Mouse (Mus musculus) c-Kit-positive CD71-positive TER-119-negative erythroid progenitor cells, embryonic 14.5 days (primary cell): ENCODE results near the gene Rnf38.
A peak's percentile ranks its signal among the peaks of the same experiment; 100 is the strongest.

ENCODE experiments used
- DNase-seq: peaks from one replicate; pipeline ENCODE4 v3.0.0-alpha.2; 2013; ENCODE audit warnings: low read depth

The Rnf38 gene

DNA sequence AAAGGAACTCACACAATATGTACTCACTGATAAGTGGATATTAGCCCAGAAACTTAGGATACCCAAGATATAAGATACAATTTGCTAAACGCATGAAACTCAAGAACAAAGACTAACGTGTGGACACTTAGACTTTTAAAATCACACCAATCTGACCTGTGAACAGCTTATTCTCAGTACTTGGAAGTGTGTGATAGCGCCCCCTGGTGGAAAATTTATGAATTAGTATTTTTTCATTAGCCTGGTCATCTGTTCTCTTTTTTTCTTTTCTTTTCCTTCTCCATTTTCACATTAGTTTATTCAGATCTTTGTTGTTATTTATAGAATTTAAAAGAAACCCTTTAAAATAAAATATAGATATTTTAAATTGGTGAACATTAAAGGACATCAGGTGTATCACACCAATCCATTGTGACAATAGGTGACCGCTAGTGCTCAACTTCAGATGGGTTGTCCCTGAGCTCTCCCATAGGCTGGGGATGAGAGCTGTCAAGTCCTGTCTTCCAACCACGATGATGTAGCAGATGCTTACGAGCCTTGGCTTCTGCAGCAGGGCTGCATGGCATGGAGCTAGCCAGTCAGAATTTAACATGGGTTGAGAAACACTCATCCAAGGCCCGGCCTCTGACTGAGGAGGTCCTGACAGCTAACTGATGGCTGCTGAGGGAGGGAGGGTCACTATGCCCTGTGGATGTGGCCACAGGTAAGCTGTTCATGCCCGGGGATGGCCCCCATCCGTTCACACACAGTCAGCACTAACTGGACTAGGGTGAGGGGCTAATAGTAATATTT, 114.0 kb downstream of the Rnf38 start:
- DNase-seq, result peak; percentile 46

DNA sequence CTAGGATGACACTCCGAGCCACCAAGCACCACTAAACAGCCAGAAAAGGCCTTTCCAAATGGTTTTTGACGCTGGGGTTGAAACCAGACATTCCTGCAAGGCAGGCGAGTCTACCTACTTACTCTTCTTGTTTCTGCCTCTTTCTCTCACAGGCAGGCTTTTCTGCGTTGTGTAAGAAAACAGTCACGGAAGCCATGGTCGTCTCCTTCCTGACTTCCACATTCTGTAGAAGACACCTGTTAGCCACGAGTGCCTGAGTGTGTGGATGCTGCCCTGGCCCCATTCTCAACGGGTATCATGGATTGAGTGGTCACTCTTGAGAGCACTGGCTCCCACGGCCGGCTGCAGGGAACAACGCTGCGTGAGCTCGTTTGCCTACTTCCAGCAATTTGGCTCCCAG, 118.5 kb downstream of the Rnf38 start:
- no peak for DNase-seq

DNA sequence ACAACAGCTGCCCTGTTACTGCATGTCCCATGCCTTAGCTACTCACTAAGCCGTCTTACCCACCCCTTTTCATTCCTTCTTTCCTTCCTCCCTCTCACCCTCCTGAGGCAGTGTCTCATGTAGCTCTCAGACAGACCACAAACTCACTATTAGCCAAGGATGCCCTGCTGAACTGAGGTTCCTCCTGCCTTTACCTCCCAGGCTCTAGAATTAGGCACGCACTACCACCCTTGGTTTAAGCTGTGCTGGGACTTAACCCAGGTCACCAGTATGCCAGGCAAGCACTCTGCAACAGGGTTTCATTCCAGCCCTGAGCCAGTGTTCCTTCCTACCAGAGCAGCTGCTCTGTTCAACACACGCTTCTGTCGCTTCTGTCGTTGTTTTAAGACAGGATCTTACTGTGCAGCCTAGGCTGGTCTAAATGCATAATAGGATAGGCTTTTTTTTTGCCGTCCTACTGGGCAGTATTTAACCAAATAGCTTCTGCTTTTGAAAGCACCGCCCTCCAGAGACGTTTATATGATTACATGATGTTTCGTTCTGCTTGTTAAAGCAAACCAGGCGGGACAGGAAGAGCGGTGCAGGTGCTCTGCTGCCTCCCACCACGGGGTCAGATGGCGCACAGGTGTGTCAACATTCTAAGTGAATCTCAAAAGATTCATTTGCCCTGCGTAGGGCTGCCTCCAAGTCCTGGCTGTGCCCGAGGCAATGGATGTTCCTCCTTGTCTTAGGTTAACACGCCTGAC, 120.0 kb downstream of the Rnf38 start:
- DNase-seq, result no peak

DNA sequence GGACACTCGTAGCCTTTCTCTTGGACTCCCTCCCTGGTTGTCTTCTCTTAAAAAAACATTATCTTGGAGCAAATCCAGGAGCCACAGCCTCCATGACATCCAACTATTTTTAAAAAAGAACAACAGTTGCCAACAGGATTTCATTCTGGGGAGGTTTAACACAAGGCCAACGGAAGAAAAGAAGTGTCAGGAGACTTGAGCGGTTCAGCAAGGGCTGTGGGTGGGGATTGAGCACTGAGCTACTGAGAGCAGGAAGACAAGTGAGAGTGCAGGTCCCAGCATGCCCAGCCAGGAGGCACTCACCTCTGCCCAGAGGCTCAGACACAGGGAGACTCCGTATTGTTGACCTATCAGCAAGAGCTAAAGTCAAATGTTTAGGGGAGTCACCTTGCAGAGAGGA, 120.8 kb downstream of the Rnf38 start:
- no peak for DNase-seq

DNA sequence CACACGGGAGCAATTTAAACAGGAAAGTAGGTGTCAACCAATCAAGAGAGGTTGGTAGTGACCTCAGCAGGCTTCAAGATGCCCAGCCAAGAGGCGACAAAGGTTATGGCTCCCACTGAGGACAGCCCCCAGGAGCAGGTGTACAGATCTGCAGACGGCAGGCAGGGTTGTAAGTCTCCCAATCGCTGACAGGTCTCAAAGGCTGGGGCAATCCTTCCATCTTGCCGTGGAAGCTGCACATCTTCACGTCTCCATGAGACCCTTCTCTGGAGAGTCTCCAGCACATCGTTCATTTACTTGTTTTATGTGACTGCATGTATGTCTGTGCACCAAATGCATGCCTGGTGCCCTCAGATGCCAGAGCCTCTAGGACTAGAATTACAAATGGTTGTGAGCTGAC, 122.8 kb downstream of the Rnf38 start:
- no peak for DNase-seq

DNA sequence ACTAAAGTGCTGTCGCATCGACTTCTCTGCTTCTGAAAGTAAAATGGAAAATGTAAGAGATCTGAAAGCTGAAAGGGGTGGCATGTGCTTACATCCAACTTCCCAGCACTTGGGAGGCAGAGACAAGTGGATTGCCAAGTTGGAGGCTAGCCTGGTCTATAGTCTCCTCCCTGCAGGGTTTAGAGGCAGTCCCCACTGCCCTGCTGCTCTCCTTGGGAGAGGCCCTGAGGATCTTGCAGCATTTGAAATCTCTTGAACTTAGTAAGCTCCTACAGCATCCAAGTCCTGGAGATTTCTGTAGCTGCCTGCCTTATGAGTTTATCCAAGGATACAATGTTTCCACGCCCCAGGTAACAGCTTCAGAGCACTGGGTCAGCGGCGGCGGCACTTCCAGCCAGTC, 125.3 kb downstream of the Rnf38 start:
- DNase-seq, result no peak

DNA sequence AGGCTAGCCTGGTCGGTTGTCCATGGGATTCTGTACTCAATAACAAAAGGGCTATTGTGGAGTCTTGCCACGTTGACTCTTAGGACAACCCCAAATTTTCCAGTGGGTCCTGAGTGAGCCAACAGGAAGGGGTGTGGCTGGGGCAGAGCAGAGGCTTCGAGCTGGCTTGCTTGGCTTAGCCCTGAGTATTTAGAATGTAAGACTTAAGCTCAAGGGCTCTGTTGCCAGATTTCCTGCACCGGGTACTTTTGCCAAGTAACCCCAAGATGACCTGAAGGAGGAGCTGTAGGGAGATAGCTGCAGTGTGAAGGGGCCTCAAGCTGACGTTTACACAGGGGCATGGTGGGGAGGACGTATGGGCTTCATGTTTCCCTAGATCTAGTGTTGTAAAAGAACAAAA, 126.2 kb downstream of the Rnf38 start:
- DNase-seq, result no peak

DNA sequence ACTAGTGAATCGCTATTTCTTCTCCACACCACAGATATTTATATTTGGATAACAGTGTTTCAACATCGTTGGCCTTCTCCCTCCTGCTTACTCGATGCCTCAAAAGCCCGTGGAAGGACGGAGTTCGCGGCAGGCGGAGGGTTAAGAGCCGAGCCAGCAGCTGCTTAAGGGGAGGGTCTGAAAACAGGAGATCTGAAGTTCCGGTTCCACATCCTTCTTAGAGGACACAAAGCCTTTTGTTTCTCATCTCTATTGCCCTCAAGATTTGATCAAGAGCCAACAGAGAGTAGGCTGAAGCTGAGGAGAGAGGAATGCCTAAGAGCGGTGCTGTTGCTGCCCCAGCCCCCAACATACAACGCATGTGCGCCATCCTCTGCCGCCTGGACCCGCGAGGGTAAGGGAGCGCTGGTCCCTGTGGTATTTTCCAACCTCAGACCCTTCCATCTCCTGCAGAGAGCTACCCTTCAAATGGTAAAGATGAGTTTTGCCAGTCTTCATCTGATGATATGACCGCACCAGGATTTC, 127.2 kb downstream of the Rnf38 start:
- no peak for DNase-seq

DNA sequence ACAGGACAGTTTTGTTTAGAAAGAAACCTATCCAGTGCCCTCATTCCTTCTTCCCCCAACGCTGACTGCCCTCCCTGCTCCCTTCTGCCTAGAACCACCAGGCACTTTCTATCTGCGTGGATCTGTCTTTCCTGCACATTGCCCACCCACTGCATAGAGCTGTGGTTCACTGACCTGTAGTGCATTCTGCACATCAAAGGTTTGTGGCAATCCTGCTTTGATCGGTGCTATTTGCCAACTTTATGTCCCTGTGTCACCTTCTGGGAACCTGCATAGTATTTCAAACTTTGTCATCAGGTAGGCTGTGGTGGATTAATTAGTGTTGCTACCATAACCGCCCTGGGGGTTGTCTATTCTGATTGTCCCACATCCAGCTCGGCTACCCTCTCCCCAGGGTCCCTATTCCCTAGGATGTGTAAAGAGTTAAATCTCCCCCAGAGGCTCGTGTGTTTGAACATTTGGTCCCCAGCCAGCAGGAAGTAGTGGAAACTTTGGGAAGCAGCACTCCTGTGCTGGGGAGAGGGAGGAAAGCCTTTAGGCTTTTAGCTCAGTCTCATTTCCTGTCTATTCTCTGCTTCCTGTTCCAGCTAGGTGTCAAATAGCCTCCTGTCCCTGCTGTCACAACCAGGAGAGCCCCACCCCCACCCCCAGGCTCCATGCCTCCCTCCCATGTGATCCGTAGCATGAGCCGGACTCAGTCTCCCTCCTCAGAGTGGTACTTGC, 129.2 kb downstream of the Rnf38 start:
- no peak for DNase-seq

DNA sequence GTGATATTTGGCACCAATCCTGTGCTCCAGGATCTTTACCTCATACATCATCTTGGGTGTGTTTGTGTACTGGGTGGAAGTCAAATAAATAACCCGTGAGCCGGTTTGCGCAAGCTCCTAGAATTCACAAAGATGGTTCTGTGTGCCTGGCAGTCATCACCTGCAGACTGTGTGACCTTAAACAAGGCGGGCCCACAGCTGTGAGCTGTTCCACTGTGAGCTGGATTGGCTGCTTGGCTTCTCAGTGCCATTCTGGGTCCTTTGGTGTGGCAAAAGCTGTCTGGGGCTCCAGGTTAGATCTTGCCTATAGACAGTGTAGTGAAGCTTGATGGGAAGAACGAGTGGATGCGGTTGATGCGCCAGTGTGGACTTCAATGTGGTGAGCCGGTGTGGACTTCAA, 130.0 kb downstream of the Rnf38 start:
- DNase-seq, result no peak

DNA sequence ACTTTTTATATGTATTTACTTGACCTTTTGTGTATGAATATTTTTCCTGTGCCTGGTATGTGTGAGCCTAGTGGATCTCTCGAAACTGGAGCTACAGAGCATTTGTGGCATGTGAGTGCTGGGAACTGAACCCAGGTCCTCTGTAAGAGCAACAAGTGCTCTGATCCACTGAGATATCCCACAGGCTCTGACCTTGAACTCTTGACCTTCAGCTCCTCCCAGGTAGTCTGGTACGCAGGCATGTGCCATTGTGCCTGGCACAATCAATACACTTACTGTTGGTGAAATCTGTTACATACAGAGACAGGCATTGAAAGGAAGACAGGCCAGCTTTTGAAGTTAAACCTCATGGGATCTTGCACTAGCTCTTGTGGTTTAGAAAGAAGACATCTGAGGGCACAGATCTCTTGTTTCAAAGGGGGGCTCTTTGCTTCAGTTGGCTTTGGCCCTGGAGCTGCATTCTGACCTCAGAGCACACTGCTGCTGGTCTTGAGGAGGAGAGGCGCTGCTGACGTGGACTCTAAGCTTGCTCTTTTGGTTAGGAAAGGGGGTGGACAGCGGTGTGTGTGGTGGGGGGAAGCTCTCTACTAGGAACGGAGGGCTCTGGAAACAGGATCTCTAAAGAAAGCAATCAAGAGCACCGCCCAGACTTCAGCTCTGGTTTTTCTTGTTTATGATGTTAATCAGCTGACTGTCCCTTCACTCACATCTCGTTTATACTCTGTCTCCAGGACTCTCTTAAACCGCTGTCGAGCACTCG, 135.8 kb downstream of the Rnf38 start:
- DNase-seq, result no peak

DNA sequence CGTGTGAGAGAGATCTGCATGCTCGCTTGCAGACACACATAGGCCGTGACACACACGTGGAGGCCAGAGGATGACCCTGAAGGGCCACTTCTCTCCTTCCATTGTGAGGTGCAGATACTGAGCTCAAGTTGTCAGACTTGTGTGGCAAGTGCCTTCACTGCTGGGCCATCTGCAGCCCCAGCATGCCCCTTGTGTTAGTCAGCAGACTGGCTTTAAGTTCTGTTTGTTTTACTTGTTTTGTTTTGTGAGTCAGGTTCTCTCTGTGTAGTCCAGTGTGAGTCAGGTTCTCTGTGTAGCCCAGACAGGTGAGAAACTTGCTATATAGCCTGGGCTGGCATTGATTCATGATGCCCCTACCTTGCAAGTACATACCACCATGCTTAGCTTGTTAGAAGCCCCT, 139.1 kb downstream of the Rnf38 start:
- DNase-seq, result no peak

DNA sequence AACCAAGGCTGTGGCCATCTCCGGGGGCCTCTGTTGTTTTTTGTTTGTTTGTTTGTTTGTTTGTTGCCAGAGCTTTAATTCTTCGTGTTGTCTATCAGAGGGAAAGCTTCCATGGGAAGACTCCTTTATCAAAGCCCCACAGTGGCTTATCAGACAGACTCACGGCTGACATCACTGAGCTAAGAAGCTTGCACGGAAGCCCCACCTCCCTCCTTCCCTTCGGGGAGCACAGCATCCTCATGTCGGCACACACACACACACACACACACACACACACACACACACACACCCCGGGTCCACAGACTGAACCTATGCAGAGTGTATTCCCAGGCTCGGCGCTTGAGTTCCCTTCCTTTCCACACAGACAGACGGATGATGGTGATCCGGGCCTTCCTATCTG, 141.2 kb downstream of the Rnf38 start:
- DNase-seq, result peak; percentile 66

DNA sequence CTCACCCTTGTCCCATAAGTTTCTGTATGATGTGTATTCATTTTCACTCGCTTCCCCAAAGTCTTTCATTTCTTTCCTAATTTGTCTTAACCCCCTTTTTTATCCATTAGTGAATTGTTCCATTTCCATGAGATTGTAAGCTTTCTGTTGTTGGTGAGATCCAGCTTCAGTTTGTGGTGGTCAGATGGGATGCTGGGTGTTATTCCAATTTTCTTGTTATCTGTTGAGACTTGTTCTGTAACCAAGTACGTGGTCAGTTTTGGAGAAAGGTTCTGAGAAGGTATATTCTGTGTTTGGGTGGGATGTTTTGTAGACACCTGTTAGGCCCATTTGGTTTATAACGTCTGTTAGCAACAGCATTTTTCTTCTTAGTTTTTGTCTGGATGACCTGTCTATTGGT, 148.0 kb downstream of the Rnf38 start:
- no peak for DNase-seq

DNA sequence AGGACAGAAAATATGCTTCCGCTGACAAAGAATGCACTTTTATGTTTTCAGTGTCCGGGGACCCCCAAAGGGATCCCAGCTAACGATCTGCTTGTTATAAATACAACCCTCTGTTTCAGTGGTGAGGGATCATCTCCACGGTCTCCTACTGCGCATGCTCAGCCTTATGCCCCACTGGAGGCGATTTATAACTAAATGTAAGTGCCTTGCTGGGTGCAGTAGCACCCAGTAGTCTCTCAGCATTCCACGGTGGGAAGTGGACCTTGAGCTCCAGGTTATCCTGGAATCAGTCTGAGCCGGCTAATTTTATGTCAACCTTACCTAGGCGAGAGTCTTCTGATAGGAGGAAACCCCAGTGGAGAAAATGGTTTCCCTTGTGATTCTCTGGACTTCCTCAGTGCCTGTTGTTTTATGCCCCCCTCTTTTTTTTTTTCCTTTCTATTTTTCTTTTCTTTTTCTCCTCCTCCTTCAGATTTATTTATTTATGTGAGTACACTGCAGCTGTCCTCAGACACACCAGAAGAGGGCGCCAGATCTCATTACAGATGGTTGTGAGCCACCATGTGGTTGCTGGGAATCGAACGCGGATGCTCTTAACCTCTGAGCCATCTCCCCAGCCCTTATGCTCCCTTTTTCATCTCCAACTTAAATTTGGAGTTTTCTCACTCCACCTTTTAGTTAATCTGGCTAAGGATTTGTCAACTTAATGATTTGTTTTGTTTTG, 148.8 kb downstream of the Rnf38 start:
- DNase-seq, result no peak

DNA sequence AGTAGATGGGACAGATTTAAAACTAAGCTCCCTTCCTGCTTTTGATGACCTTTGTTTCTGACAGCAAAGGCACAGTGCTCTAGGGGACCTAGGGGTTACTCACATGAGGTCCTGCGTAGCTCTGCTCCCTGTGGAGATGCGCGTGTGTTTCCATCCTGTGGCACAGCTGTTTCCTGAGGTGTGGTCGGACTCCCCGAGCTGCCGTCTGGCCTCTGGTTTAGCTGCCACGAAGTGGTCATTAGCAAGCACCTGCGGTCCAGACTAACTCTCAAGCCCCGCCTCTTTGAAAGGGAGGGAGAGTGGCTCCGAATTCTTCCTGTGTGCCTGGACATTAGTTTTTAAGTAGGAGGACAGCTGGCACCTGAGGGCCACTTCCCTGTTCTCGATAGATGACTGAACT, 149.6 kb downstream of the Rnf38 start, which contains the start of gene Gne:
Gene Gne (minus strand): TSS at position 233 of the 400 bp plus-strand sequence.
- no peak for DNase-seq

DNA sequence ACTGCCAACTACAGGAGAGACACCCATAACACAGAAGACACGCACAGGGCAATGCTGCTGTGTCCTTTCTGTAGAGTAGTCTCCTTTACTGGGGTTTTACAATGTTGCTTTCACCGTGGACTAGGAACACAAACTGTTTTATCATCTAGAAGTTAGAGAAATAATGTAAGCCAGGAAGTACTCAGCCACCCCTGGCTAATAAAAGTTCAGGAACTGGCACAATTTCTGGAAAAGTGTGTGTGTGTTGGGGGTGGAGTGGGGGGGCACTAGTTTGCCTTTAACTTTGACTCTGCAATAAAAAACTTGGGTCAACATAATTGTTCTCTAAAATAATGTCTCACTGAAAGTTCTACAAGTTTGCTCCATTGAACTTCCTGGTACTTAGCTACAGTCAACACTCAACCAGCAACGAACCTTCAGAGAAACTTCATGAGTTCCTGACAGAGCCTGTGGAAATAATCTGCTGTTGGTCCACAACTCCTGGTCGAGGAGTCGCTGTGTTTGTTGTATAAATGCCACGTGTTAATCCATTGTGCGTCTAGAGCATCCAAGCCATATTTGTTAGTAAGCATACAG, 155.1 kb downstream of the Rnf38 start:
- no peak for DNase-seq
